8 mouse cellular contexts compared by ENCODE assay signal in genomic region chr19:5846154-5846553, GRCm38 (mm10). TPM values are rescaled to one million over a fixed set of nuclear protein-coding genes. Genes with fewer than 3 reads are reported as not detected.
DNase-seq lines count a peak whose midpoint lies in the region; ATAC-seq and TF ChIP-seq lines count a peak whose summit lies in the region.

No protein-coding gene starts in this region.

- peak; percentile 37 for DNase-seq in embryo, embryonic 10 days (ENCODE audit: low spot score)
- no peak for DNase-seq in embryo, embryonic 11 days
- peak; percentile 30 for DNase-seq in thymus, adult 2 months
- DNase-seq in thymus, postnatal 0 days (ENCODE audit: low spot score): no peak
- DNase-seq in heart, postnatal 14 days: peak; percentile 44 to 49
- peak; percentile 59 for DNase-seq in limb, embryonic 14.5 days (ENCODE audit: low spot score)
- peak; percentile 55 to 73 for DNase-seq in right cerebral cortex, postnatal 10 days (ENCODE audit: low spot score in 2 of 2)
- no peak for DNase-seq in retina, embryonic 14.5 days (ENCODE audit: low spot score)

- H3K36me3 ChIP-seq in thymus, adult 2 months (ENCODE audit: control insufficient read depth, insufficient read depth, low read length): no peaks in the 10 kb centered on the region
- H3K36me3 ChIP-seq in limb, embryonic 14.5 days (ENCODE audit: control insufficient read depth, insufficient read depth, low read length): peaks cover 2% of the 10 kb centered on the region; the same call in 1 of the 2 replicates

- peak overlapping the region; percentile 39 for H3K4me3 ChIP-seq in thymus, adult 2 months (ENCODE audit: control insufficient read depth, insufficient read depth, low read length)
- peak overlapping the region; percentile 39 for H3K4me3 ChIP-seq in limb, embryonic 14.5 days (replicated peaks; ENCODE audit: low read length)

- H3K9ac ChIP-seq in limb, embryonic 14.5 days (ENCODE audit: low read depth, low read length, severe bottlenecking): peak overlapping the region; percentile 56

- H3K27ac ChIP-seq in thymus, adult 2 months (ENCODE audit: control insufficient read depth, insufficient read depth, low read length): peak overlapping the region; percentile 99
- H3K27ac ChIP-seq in limb, embryonic 14.5 days (replicated peaks; ENCODE audit: low read depth, low read length): peak overlapping the region; percentile 97

- H3K4me2 ChIP-seq in limb, embryonic 14.5 days (replicated peaks; ENCODE audit: low read depth, low read length, severe bottlenecking): peak overlapping the region; percentile 70

- H3K4me1 ChIP-seq in thymus, adult 2 months (replicated peaks; ENCODE audit: control insufficient read depth, insufficient read depth, low read length): peaks cover 65% of the 10 kb centered on the region
- H3K4me1 ChIP-seq in limb, embryonic 14.5 days (ENCODE audit: control insufficient read depth, insufficient read depth, low read length): peaks cover 77% of the 10 kb centered on the region

- H3K9me3 ChIP-seq in limb, embryonic 14.5 days (ENCODE audit: control insufficient read depth, low read length): no peaks in the 10 kb centered on the region

- H3K27me3 ChIP-seq in thymus, adult 2 months (ENCODE audit: control insufficient read depth, insufficient read depth, low read length): no peaks in the 10 kb centered on the region
- no peaks in the 10 kb centered on the region for H3K27me3 ChIP-seq in limb, embryonic 14.5 days (ENCODE audit: control insufficient read depth, insufficient read depth, low read length)

- ATAC-seq in limb, embryonic 14.5 days (ENCODE audit: low FRiP score, low read depth): peak; percentile 44

- intact Hi-C loops in heart, postnatal 14 days (cut with DNase I): no loop called here

- 1% methylated on average over 7 of the region's 7 CpGs for WGBS in thymus, adult 2 months
- 4% methylated on average over 7 of the region's 7 CpGs for WGBS in limb, embryonic 14.5 days

- TF ChIP-seq POLR2A in thymus, adult 2 months (IDR thresholded peaks at IDR 0.05; ENCODE audit: control insufficient read depth, extremely low read depth, insufficient read depth, low read length, poor library complexity): no peak
- TF ChIP-seq POLR2A in limb, embryonic 14.5 days (IDR thresholded peaks at IDR 0.05; ENCODE audit: borderline replicate concordance, extremely low read depth, insufficient read depth, insufficient read length): no peak

- no peak for TF ChIP-seq CTCF in thymus, adult 2 months (IDR thresholded peaks at IDR 0.05; ENCODE audit: borderline replicate concordance, control insufficient read depth, extremely low read depth, insufficient read depth, low read length, poor library complexity)

RNA-seq across cellular contexts. Expression of gene Frmd8, which starts 28.9 kb away (rescaled TPM):
- 121 and 129 TPM in 2 replicates for polyA plus RNA-seq in thymus, adult 2 months (2012; rRNA removed)
- polyA plus RNA-seq in thymus, postnatal 0 days (2015; fragmentation: Nextera tagmentation; extraction: Ambion mirVana): 72.4 and 75.2 TPM in 2 replicates
- 10 to 100 TPM; 15.6 to 15.8 TPM for total RNA-seq in heart, postnatal 14 days (2021)
- 22.7 and 30.1 TPM in 2 replicates for polyA plus RNA-seq in limb, embryonic 14.5 days (2012; rRNA removed)
- 22.6 and 22.7 TPM in 2 replicates for polyA plus RNA-seq in limb, embryonic 14.5 days (2014; fragmentation: Nextera tagmentation; extraction: Ambion mirVana)

RNA-seq across cellular contexts. Expression of gene Slc25a45, which starts 31.5 kb away (rescaled TPM):
- 57.5 and 57.9 TPM in 2 replicates for polyA plus RNA-seq in thymus, adult 2 months (2012; rRNA removed)
- polyA plus RNA-seq in thymus, postnatal 0 days (2015; fragmentation: Nextera tagmentation; extraction: Ambion mirVana): 11.4 and 14.6 TPM in 2 replicates
- total RNA-seq in heart, postnatal 14 days (2021): 1 to 10 TPM; 3.3 to 4.5 TPM
- 6.2 and 6.3 TPM in 2 replicates for polyA plus RNA-seq in limb, embryonic 14.5 days (2012; rRNA removed)
- polyA plus RNA-seq in limb, embryonic 14.5 days (2014; fragmentation: Nextera tagmentation; extraction: Ambion mirVana): 2.5 and 3.0 TPM in 2 replicates

RNA-seq across cellular contexts. Expression of gene Tigd3, which starts 47.8 kb away (rescaled TPM):
- 4.0 and 4.7 TPM in 2 replicates for polyA plus RNA-seq in thymus, adult 2 months (2012; rRNA removed)
- polyA plus RNA-seq in thymus, postnatal 0 days (2015; fragmentation: Nextera tagmentation; extraction: Ambion mirVana): 3.3 and 4.1 TPM in 2 replicates
- total RNA-seq in heart, postnatal 14 days (2021): under 1 TPM; 0.79 to 0.93 TPM
- 4.8 TPM in 2 replicates for polyA plus RNA-seq in limb, embryonic 14.5 days (2012; rRNA removed)
- polyA plus RNA-seq in limb, embryonic 14.5 days (2014; fragmentation: Nextera tagmentation; extraction: Ambion mirVana): 1.7 and 2.0 TPM in 2 replicates

Comparison
In these comparisons a context has a peak if more than half of its experiments do, and no peak if none do; other contexts are left out.
1. DNase-seq: peak in embryo, embryonic 10 days (single experiment), thymus, adult 2 months (single experiment), heart, postnatal 14 days (2 of 2), limb, embryonic 14.5 days (single experiment) and right cerebral cortex, postnatal 10 days (2 of 2); none in embryo, embryonic 11 days (single experiment), thymus, postnatal 0 days (single experiment) and retina, embryonic 14.5 days (single experiment).